Mouse (Mus musculus) limb, embryonic 13.5 days (tissue): Measurements from ENCODE around the gene Osbpl3. TPM values are rescaled to one million over a fixed set of nuclear protein-coding genes. Genes with fewer than 3 reads are reported as not detected.

Source experiments
- ATAC-seq: fragments of 200-750 bp; cut with Nextera tagmentation; 2 replicates; pipeline ENCODE4 v1.8.0; 2017; ENCODE audit warnings: low read depth, moderate number of reproducible peaks, moderate TSS enrichment; ENCODE audit not compliant: low FRiP score
- H3K27ac ChIP-seq: fragments of 300-500 bp; sonication (generic); 2 replicates; pipeline ENCODE4 v1.5.1; 2015; ENCODE audit warnings: inconsistent platforms, mild to moderate bottlenecking, moderate library complexity
- H3K27me3 ChIP-seq: fragments of 300-500 bp; sonication (generic); 2 replicates; pipeline ENCODE4 v1.6.1; 2015; ENCODE audit warnings: mild to moderate bottlenecking, inconsistent platforms
- H3K36me3 ChIP-seq: fragments of 300-500 bp; sonication (generic); 2 replicates; pipeline ENCODE4 v1.6.1; 2015; ENCODE audit warnings: inconsistent platforms, mild to moderate bottlenecking, moderate library complexity
- H3K4me1 ChIP-seq: fragments of 300-500 bp; sonication (generic); 2 replicates; pipeline ENCODE4 v1.6.1; 2015; ENCODE audit warnings: inconsistent platforms
- H3K4me2 ChIP-seq: fragments of 300-500 bp; sonication (generic); replicated peaks from 2 replicates; pipeline ENCODE4 v1.6.1; 2015; ENCODE audit warnings: inconsistent platforms, mild to moderate bottlenecking, moderate library complexity
- H3K4me3 ChIP-seq: fragments of 300-500 bp; sonication (generic); 2 replicates; pipeline ENCODE4 v1.5.1; 2015; ENCODE audit warnings: moderate library complexity, mild to moderate bottlenecking, inconsistent platforms
- H3K9ac ChIP-seq: fragments of 300-500 bp; sonication (generic); 2 replicates; pipeline ENCODE4 v1.6.1; 2015; ENCODE audit warnings: mild to moderate bottlenecking, inconsistent platforms
- H3K9me3 ChIP-seq: fragments of 300-500 bp; sonication (generic); 2 replicates; pipeline ENCODE4 v1.6.1; 2016; ENCODE audit warnings: inconsistent platforms
- WGBS: fragments of 180-500 bp; shearing (Covaris S2); methylation state at CpG from one replicate; pipeline ENCODE4 v1.1.7; 2015; 5-methylcytosine and 5-hydroxymethylcytosine counted together
- polyA plus RNA-seq: library from polyadenylated mRNA; unstranded; fragments of >200 nt; fragmentation: Nextera tagmentation; extraction: Ambion mirVana; gene quantifications from 2 replicates; pipeline ENCODE4 v1.2.1, GENCODE M21; 2015

Osbpl3 gene
- polyA plus RNA-seq, 1 experiment from 2014 or later = 15.3 TPM

GRCm38 (mm10) chr6:50364364-50364763 is 91.6 kb downstream of the Osbpl3 start:
- Histone ChIP-seq H3K4me3 (no peak overlapping the region), H3K27ac (no peak overlapping the region), H3K4me1 (no peaks in the 10 kb centered on the region), H3K4me2 (no peak overlapping the region), H3K27me3 (no peaks in the 10 kb centered on the region), H3K9me3 (no peaks in the 10 kb centered on the region), H3K36me3 (peaks cover 8% of the 10 kb centered on the region), H3K9ac (no peak overlapping the region)
- no peak for ATAC-seq
- WGBS = 88% methylated on average over 8 of the region's 8 CpGs

- no peak for ATAC-seq
- H3K4me3 ChIP-seq = no peak overlapping the region
Measured at GRCm38 (mm10) chr6:50363385-50363784, 92.6 kb downstream of the Osbpl3 start.

GRCm38 (mm10) chr6:50362704-50363261 is 93.2 kb downstream of the Osbpl3 start:
- H3K9me3 ChIP-seq = no peaks in the 10 kb centered on the region
- no peak for ATAC-seq
- no peak overlapping the region for H3K4me3 ChIP-seq
- no peaks in the 10 kb centered on the region for H3K36me3 ChIP-seq
- H3K4me1 ChIP-seq = peaks cover 12% of the 10 kb centered on the region
- no peak overlapping the region for H3K4me2 ChIP-seq
- no peaks in the 10 kb centered on the region for H3K27me3 ChIP-seq
- H3K9ac ChIP-seq = no peak overlapping the region
- H3K27ac ChIP-seq = no peak overlapping the region
- WGBS = 83% methylated on average over 4 of the region's 4 CpGs

More at GRCm38 (mm10) chr6:50363385-50363784, 92.6 kb downstream of the Osbpl3 start:
- Histone ChIP-seq H3K9ac (no peak overlapping the region), H3K4me2 (no peak overlapping the region), H3K4me1 (peaks cover 6% of the 10 kb centered on the region), H3K36me3 (peaks cover 5% of the 10 kb centered on the region), H3K27me3 (no peaks in the 10 kb centered on the region), H3K27ac (no peak overlapping the region), H3K9me3 (no peaks in the 10 kb centered on the region)
- WGBS = 86% methylated on average over 5 of the region's 5 CpGs

GRCm38 (mm10) chr6:50362196-50362595 is 93.8 kb downstream of the Osbpl3 start:
- Histone ChIP-seq H3K9ac (no peak overlapping the region), H3K27ac (no peak overlapping the region), H3K4me2 (no peak overlapping the region), H3K27me3 (no peaks in the 10 kb centered on the region), H3K9me3 (no peaks in the 10 kb centered on the region), H3K4me1 (peaks cover 18% of the 10 kb centered on the region), H3K36me3 (no peaks in the 10 kb centered on the region), H3K4me3 (no peak overlapping the region)
- ATAC-seq = no peak
- 79% methylated on average over 9 of the region's 9 CpGs for WGBS

GRCm38 (mm10) chr6:50358104-50358679 is 97.8 kb downstream of the Osbpl3 start:
- WGBS = 15% methylated on average over 16 of the region's 16 CpGs
- no peak overlapping the region for H3K9ac ChIP-seq
- peak; percentile 80; the same call in 1 of the 2 replicates for ATAC-seq
- H3K9me3 ChIP-seq = no peaks in the 10 kb centered on the region
- no peaks in the 10 kb centered on the region for H3K27me3 ChIP-seq
- H3K4me3 ChIP-seq = no peak overlapping the region
- peaks cover 27% of the 10 kb centered on the region for H3K4me1 ChIP-seq
- H3K4me2 ChIP-seq = peak overlapping the region; percentile 35
- H3K36me3 ChIP-seq = no peaks in the 10 kb centered on the region
- H3K27ac ChIP-seq = no peak overlapping the region

- H3K4me2 ChIP-seq = no peak overlapping the region
- 58% methylated on average over 20 of the region's 20 CpGs for WGBS
- H3K4me3 ChIP-seq = no peak overlapping the region
- peaks cover 13% of the 10 kb centered on the region for H3K36me3 ChIP-seq
- peaks cover 27% of the 10 kb centered on the region for H3K4me1 ChIP-seq
- no peaks in the 10 kb centered on the region for H3K9me3 ChIP-seq
- H3K9ac ChIP-seq = no peak overlapping the region; the same call in 1 of the 2 replicates
- no peak for ATAC-seq
- H3K27me3 ChIP-seq = no peaks in the 10 kb centered on the region
- no peak overlapping the region for H3K27ac ChIP-seq
Measured at GRCm38 (mm10) chr6:50354688-50355660, 101.0 kb downstream of the Osbpl3 start.

- H3K4me1 ChIP-seq = peaks cover 15% of the 10 kb centered on the region
Measured at GRCm38 (mm10) chr6:50352812-50353211, 103.2 kb downstream of the Osbpl3 start.

GRCm38 (mm10) chr6:50350911-50351310 is 105.1 kb downstream of the Osbpl3 start:
- WGBS = 83% methylated on average over 3 of the region's 3 CpGs
- no peak overlapping the region for H3K4me2 ChIP-seq
- H3K4me3 ChIP-seq = no peak overlapping the region
- ATAC-seq = no peak
- H3K36me3 ChIP-seq = peaks cover 23% of the 10 kb centered on the region
- no peak overlapping the region for H3K27ac ChIP-seq
- no peak overlapping the region for H3K9ac ChIP-seq
- H3K9me3 ChIP-seq = no peaks in the 10 kb centered on the region
- peaks cover 12% of the 10 kb centered on the region for H3K4me1 ChIP-seq
- no peaks in the 10 kb centered on the region for H3K27me3 ChIP-seq

More at GRCm38 (mm10) chr6:50352812-50353211, 103.2 kb downstream of the Osbpl3 start:
- H3K4me3 ChIP-seq = no peak overlapping the region
- H3K27ac ChIP-seq = no peak overlapping the region
- peaks cover 14% of the 10 kb centered on the region for H3K36me3 ChIP-seq
- H3K27me3 ChIP-seq = no peaks in the 10 kb centered on the region
- no peak overlapping the region for H3K9ac ChIP-seq
- H3K4me2 ChIP-seq = no peak overlapping the region
- no peak for ATAC-seq
- WGBS = 47% methylated on average over 6 of the region's 6 CpGs
- H3K9me3 ChIP-seq = no peaks in the 10 kb centered on the region

GRCm38 (mm10) chr6:50348619-50349018 is 107.4 kb downstream of the Osbpl3 start:
- no peaks in the 10 kb centered on the region for H3K27me3 ChIP-seq
- H3K36me3 ChIP-seq = peaks cover 27% of the 10 kb centered on the region
- 0 out of 2 replicates have a peak, but pooled peaks cover 3% of the 10 kb centered on the region for H3K4me1 ChIP-seq
- H3K9me3 ChIP-seq = no peaks in the 10 kb centered on the region
- WGBS = 97% methylated on average over 1 of the region's 1 CpGs
- no peak for ATAC-seq
- H3K4me3 ChIP-seq = no peak overlapping the region
- H3K9ac ChIP-seq = no peak overlapping the region
- no peak overlapping the region for H3K27ac ChIP-seq
- no peak overlapping the region for H3K4me2 ChIP-seq

- Histone ChIP-seq H3K27me3 (no peaks in the 10 kb centered on the region), H3K4me2 (no peak overlapping the region), H3K4me1 (0 out of 2 replicates have a peak, but pooled peaks cover 3% of the 10 kb centered on the region), H3K9ac (no peak overlapping the region), H3K36me3 (peaks cover 19% of the 10 kb centered on the region), H3K27ac (no peak overlapping the region), H3K9me3 (no peaks in the 10 kb centered on the region), H3K4me3 (no peak overlapping the region)
- no peak for ATAC-seq
- 86% methylated on average over 7 of the region's 7 CpGs for WGBS
Measured at GRCm38 (mm10) chr6:50346204-50346603, 109.8 kb downstream of the Osbpl3 start.

- Histone ChIP-seq H3K27ac (no peak overlapping the region), H3K4me1 (peaks cover 7% of the 10 kb centered on the region; the same call in 1 of the 2 replicates), H3K4me3 (no peak overlapping the region), H3K4me2 (no peak overlapping the region), H3K36me3 (peaks cover 12% of the 10 kb centered on the region; the same call in 1 of the 2 replicates), H3K27me3 (no peaks in the 10 kb centered on the region), H3K9ac (no peak overlapping the region), H3K9me3 (no peaks in the 10 kb centered on the region)
- WGBS = 48% methylated on average over 5 of the region's 5 CpGs
- no peak for ATAC-seq
Measured at GRCm38 (mm10) chr6:50340226-50340906, 115.6 kb downstream of the Osbpl3 start.
